Mouse (Mus musculus) liver, embryonic 12.5 days (tissue): ENCODE results near the gene Gtf2h4. TPM values are rescaled to one million over a fixed set of nuclear protein-coding genes. Genes with fewer than 3 reads are reported as not detected.
A peak's percentile ranks its signal among the peaks of the same experiment; 100 is the strongest.

Experiments
- ATAC-seq: fragments of 200-750 bp; cut with Nextera tagmentation; 2 replicates; pipeline ENCODE4 v1.8.0; 2017; ENCODE audit warnings: moderate number of reproducible peaks, mild to moderate bottlenecking, moderate library complexity
- H3K27ac ChIP-seq: fragments of 300-500 bp; sonication (generic); 2 replicates; pipeline ENCODE4 v1.5.1; 2016; ENCODE audit warnings: mild to moderate bottlenecking
- H3K27me3 ChIP-seq: fragments of 300-500 bp; sonication (generic); replicated peaks from 2 replicates; pipeline ENCODE4 v1.6.1; 2016; ENCODE audit warnings: mild to moderate bottlenecking, moderate library complexity
- H3K36me3 ChIP-seq: fragments of 300-500 bp; sonication (generic); 2 replicates; pipeline ENCODE4 v1.6.1; 2016; ENCODE audit warnings: mild to moderate bottlenecking, moderate library complexity
- H3K4me1 ChIP-seq: fragments of 300-500 bp; sonication (generic); 2 replicates; pipeline ENCODE4 v1.6.1; 2016
- H3K4me2 ChIP-seq: fragments of 300-500 bp; sonication (generic); 2 replicates; pipeline ENCODE4 v1.6.1; 2016; ENCODE audit warnings: mild to moderate bottlenecking, moderate library complexity
- H3K4me3 ChIP-seq: fragments of 300-500 bp; sonication (generic); 2 replicates; pipeline ENCODE4 v1.5.1; 2016; ENCODE audit warnings: mild to moderate bottlenecking, moderate library complexity
- H3K9ac ChIP-seq: fragments of 300-500 bp; sonication (generic); 2 replicates; pipeline ENCODE4 v1.6.1; 2016; ENCODE audit warnings: mild to moderate bottlenecking, moderate library complexity
- H3K9me3 ChIP-seq: fragments of 300-500 bp; sonication (generic); replicated peaks from 2 replicates; pipeline ENCODE4 v1.6.1; 2016; ENCODE audit warnings: mild to moderate bottlenecking, moderate library complexity
- WGBS: fragments of 180-500 bp; shearing (Covaris S2); methylation state at CpG from one replicate; pipeline ENCODE4 v1.1.7; 2016; ENCODE audit not compliant: insufficient replicate concordance; 5-methylcytosine and 5-hydroxymethylcytosine counted together
- polyA plus RNA-seq: library from polyadenylated mRNA; unstranded; fragments of >200 nt; fragmentation: Nextera tagmentation; extraction: Ambion mirVana; gene quantifications from 2 replicates; pipeline ENCODE4 v1.2.1, GENCODE M21; 2016

Gtf2h4 gene
- polyA plus RNA-seq, 1 experiment from 2014 or later: 44.0 TPM

DNA sequence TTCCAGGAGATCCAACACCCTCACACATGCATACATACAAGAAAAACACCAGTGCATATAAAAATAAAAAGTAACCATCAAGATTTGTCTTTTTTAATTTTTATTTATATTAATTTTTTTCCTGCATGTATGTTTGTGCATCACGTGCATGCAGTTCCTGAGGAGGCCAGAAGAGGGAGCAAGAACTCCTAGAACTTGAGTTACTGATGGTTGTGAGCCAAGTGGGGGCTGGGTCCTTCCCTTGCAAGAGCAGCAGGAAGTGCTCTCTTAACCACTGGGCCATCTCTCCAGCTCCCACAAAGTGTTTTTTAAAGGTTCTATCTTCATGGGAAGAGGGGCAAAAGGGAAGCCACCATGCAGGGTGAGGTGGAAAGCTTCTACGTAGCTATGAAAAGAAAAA is 21.8 kb upstream of the Gtf2h4 start:
- peaks cover 7% of the 10 kb centered on the region for H3K4me1 ChIP-seq
- H3K4me2 ChIP-seq: no peak overlapping the region
- 68% methylated on average over 2 of the region's 2 CpGs for WGBS
- H3K9me3 ChIP-seq: no peaks in the 10 kb centered on the region
- no peak overlapping the region for H3K27ac ChIP-seq
- no peak overlapping the region for H3K4me3 ChIP-seq
- no peak overlapping the region for H3K9ac ChIP-seq
- H3K27me3 ChIP-seq: peaks cover 62% of the 10 kb centered on the region
- ATAC-seq: no peak
- H3K36me3 ChIP-seq: peaks cover 6% of the 10 kb centered on the region; the same call in 1 of the 2 replicates

DNA sequence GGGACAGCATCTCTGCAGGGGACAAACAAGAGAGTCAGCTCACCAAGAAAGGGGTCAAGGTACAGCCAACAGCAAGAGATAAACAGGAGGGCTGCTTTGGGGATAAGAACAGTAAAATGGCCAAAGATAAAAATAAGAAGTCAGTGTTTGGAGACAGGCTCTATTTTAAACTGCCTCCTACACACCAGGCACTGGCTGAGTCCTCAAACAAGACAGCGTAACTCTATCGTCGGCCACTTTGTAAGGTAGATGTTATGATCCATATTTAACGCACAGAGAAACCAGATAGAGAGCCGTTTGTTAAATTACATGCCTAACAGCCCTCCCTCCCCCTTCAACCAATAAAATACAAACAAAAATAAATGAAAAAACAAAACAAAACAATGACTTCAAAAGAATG is 20.4 kb upstream of the Gtf2h4 start:
- no peak overlapping the region for H3K4me3 ChIP-seq
- WGBS: 76% methylated on average over 5 of the region's 5 CpGs
- no peak for ATAC-seq
- no peak overlapping the region for H3K9ac ChIP-seq
- peaks cover 6% of the 10 kb centered on the region; the same call in 1 of the 2 replicates for H3K36me3 ChIP-seq
- no peak overlapping the region for H3K4me2 ChIP-seq
- H3K27ac ChIP-seq: no peak overlapping the region
- no peaks in the 10 kb centered on the region for H3K4me1 ChIP-seq
- peaks cover 52% of the 10 kb centered on the region for H3K27me3 ChIP-seq
- no peaks in the 10 kb centered on the region for H3K9me3 ChIP-seq

DNA sequence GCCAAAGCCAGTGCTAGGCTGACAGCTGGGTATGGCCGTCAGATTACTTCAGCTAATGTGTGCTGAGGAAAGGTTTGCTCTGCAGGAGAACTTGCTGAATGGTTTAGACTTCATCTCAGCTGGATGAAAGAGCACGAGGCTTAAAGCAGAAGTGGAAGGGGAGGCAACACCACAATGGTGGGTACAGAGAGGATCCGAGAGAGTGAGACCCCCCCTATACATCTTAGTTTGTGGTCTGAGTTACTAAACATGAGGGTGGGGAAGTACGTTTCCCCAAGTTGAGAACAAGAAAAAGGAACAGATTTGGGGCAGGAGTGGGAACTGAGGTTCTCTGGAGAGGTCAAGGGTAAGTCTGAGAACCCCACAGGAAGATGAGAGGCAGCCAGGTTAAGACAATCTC is 18.8 kb upstream of the Gtf2h4 start:
- no peaks in the 10 kb centered on the region for H3K4me1 ChIP-seq
- no peak overlapping the region for H3K9ac ChIP-seq
- no peak for ATAC-seq
- H3K9me3 ChIP-seq: no peaks in the 10 kb centered on the region
- no peak overlapping the region for H3K4me3 ChIP-seq
- H3K27ac ChIP-seq: no peak overlapping the region
- no peak overlapping the region for H3K4me2 ChIP-seq
- peaks cover 8% of the 10 kb centered on the region; the same call in 1 of the 2 replicates for H3K36me3 ChIP-seq
- 41% methylated on average over 4 of the region's 4 CpGs for WGBS
- H3K27me3 ChIP-seq: peaks cover 37% of the 10 kb centered on the region

DNA sequence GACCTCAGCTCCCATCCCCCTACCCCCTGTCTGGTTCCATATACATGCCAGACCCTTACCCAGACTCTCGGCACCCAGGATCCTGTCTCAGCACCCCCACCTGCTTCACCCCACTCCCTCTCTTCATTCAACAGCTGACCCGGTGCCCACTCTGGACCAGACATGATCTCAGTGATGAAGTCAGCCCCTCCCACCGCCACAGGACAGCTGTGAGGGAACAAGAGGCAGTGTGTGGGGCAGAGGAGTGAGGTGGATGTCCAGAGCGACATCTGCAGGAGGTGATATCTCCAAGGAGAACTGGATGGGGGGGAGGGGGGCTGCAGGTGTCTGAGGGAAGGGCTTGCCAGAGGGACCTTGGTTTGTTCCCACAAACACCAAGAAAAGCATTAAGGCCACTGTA is 18.3 kb upstream of the Gtf2h4 start:
- no peak overlapping the region for H3K4me3 ChIP-seq
- no peaks in the 10 kb centered on the region for H3K4me1 ChIP-seq
- no peak for ATAC-seq
- H3K27me3 ChIP-seq: peaks cover 37% of the 10 kb centered on the region
- no peak overlapping the region for H3K27ac ChIP-seq
- H3K9me3 ChIP-seq: no peaks in the 10 kb centered on the region
- 60% methylated on average over 4 of the region's 4 CpGs for WGBS
- peaks cover 8% of the 10 kb centered on the region; the same call in 1 of the 2 replicates for H3K36me3 ChIP-seq
- no peak overlapping the region for H3K9ac ChIP-seq
- H3K4me2 ChIP-seq: no peak overlapping the region

DNA sequence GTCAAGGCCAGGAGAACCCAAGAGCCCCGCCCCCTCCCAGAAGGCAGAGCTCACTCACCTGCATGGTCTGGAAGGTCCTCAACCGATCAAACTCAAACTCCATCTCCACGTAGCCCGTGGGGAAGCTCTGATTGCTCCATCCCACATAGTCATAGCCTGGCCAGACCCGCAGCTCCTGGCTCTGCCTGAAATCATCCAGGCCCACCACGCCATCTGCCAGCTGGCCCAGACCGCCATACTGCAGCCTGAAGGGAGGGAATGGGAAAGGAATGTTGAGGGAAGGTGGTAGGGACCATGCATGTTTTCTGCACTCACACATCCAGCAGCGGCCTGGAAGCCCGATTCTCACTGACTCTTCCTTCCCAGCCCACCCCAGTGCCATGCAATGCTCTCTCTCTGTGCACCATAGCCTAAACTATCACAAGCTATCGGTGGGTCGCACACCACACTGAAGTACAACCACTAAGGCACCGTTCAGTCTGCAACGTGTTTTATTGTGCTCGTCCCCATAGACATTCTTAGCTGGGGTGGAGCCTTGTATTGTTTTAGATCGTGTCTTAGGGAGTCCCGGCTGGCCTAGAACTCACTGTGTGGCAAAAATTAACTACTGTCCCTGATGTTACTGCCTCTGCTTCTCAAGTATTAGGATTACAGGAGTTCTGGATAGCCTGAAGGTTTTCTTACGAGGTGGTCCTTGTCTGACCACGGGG is 16.6 kb upstream of the Gtf2h4 start:
- 74% methylated on average over 18 of the region's 18 CpGs for WGBS
- peaks cover 8% of the 10 kb centered on the region; the same call in 1 of the 2 replicates for H3K36me3 ChIP-seq

DNA sequence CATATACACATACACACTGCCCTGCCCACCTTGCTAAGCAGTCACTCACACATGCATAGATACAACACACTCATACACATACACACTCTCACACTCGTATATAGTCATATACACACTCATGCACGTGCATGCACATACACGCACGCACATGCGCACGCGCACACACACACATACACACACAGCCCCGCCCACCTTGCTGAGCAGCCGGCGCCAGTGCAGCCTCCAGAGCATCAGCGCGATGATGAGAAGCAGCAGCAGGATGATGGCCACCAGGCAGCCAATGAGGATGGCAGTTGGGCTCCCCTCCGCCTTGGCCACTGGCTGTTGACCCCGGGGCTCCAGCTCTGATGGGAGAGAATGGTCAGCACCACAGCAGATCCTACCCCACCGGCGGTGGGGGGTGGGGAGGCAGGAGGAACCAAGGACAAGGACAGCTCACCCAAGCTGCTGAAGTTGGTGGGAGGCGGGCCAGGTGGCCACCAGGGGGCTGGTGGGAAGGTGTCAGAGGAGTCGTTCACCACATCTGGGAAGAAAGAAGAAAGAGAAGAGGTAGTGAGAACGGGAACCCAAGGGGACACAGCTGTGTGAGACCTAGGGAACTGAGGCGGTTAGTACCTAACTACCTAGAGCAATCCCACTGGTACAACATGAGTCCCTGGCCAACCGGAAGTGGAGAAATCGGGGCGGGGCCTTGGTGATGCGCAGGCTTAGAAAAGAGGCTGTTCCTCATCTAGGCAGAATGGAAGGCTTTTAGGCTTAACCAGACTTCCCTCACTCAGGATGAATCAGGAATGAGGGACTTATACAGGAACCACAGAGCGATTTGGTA is 15.0 kb upstream of the Gtf2h4 start:
- Histone ChIP-seq H3K27me3 (peaks cover 48% of the 10 kb centered on the region), H3K27ac (no peak overlapping the region), H3K9me3 (no peaks in the 10 kb centered on the region), H3K4me1 (no peaks in the 10 kb centered on the region), H3K4me2 (no peak overlapping the region), H3K36me3 (peaks cover 8% of the 10 kb centered on the region; the same call in 1 of the 2 replicates), H3K9ac (no peak overlapping the region), H3K4me3 (no peak overlapping the region)
- no peak for ATAC-seq
- 64% methylated on average over 25 of the region's 25 CpGs for WGBS

More for the DNA sequence above, 16.6 kb upstream of the Gtf2h4 start:
- Histone ChIP-seq H3K27ac (no peak overlapping the region), H3K9me3 (no peaks in the 10 kb centered on the region), H3K4me3 (no peak overlapping the region), H3K4me2 (no peak overlapping the region), H3K9ac (no peak overlapping the region), H3K27me3 (peaks cover 43% of the 10 kb centered on the region), H3K4me1 (no peaks in the 10 kb centered on the region)
- ATAC-seq: no peak

DNA sequence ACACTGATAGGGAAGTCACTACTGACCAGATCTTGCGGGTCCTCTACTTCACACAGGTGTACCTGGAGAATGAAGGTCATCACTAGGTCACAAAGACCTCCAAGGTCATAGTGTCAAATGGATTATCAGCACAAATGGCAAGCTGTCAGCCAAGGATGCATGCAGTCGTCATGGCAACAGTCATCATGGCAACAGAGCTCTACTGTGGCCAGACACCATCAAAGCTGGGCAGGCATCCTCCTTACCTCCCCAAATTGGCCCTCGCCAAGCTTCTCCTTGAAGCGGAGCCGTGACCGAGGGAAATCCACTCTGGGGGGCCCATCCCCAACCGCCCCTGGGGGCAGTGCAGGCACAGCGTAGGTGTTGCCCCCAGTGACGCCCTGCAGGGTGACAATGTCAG is 11.5 kb upstream of the Gtf2h4 start:
- Histone ChIP-seq H3K27ac (no peak overlapping the region), H3K36me3 (0 out of 2 replicates have a peak, but pooled peaks cover 2% of the 10 kb centered on the region), H3K4me1 (no peaks in the 10 kb centered on the region), H3K9ac (no peak overlapping the region), H3K27me3 (peaks cover 44% of the 10 kb centered on the region), H3K4me3 (no peak overlapping the region), H3K9me3 (no peaks in the 10 kb centered on the region), H3K4me2 (no peak overlapping the region)
- ATAC-seq: no peak
- 51% methylated on average over 9 of the region's 9 CpGs for WGBS

DNA sequence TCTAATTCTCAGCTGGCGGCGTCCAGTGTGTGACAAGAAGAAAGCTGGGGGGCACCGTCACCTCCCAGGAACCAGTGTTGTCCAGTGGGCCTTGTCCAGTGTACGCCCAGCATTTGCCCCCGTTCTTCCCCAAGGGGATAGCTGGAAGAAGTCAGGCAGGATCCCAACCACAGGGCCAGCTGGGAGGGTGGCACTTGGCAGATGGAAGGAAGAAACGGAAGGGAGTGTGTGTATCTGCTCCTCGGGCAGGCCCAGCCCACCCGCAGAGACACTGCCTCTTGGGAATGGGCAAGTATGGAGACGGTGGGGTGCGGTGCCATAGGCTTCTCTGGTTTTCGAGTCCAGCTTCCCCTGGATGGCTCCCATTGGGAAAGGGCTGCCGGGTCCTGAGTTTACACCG is 8.4 kb upstream of the Gtf2h4 start:
- no peak overlapping the region for H3K27ac ChIP-seq
- H3K27me3 ChIP-seq: peaks cover 38% of the 10 kb centered on the region
- H3K9ac ChIP-seq: no peak overlapping the region
- no peak for ATAC-seq
- no peak overlapping the region for H3K4me2 ChIP-seq
- no peaks in the 10 kb centered on the region for H3K36me3 ChIP-seq
- H3K9me3 ChIP-seq: no peaks in the 10 kb centered on the region
- no peak overlapping the region for H3K4me3 ChIP-seq
- 74% methylated on average over 13 of the region's 13 CpGs for WGBS
- H3K4me1 ChIP-seq: no peaks in the 10 kb centered on the region

DNA sequence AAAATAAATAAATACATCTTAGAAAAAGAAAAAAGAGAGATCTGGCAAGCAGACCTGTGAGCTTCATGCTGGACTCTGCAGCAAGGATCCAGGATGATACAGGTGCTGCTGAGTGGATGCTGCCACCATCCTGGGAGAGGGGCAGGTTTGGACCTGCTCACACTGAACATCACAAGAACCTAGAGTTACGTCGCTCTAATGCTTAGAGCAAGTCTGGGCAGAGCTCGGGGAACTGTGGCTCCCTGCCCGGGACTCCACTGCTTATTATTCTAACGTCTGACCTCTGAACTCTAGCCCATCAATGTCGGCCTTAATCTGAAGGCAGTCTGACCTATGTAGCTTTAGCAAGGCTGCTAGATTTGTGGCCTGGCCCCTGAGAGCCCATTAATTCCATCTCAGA is 7.1 kb upstream of the Gtf2h4 start:
- peaks cover 24% of the 10 kb centered on the region for H3K27me3 ChIP-seq

DNA sequence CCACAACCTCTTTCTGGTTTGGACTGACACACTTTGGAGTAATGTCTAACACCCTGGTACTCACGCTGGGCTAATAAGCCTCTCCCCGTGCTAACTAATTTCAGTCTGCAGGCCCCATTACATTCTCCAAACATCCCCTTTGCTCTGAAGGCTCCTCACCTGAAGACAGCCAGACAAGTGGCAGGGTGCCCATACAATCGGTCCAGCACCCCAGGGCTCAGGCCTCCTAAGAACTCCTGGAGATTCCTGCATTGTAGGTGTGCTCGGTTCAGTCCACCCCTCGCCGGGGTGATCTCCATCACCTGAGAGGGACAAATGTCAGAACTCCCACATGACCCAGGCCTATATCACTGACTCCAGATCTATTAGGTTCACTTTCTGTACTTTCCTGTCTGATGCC is 1.0 kb downstream of the Gtf2h4 start:
- peak overlapping the region; percentile 86; the same call in 1 of the 2 replicates for H3K9ac ChIP-seq
- peaks cover 26% of the 10 kb centered on the region for H3K4me1 ChIP-seq
- peak overlapping the region; percentile 83 for H3K4me2 ChIP-seq
- H3K36me3 ChIP-seq: peaks cover 25% of the 10 kb centered on the region
- no peaks in the 10 kb centered on the region for H3K27me3 ChIP-seq
- no peaks in the 10 kb centered on the region for H3K9me3 ChIP-seq
- H3K27ac ChIP-seq: no peak overlapping the region
- WGBS: 80% methylated on average over 6 of the region's 6 CpGs
- ATAC-seq: no peak
- H3K4me3 ChIP-seq: peak overlapping the region; percentile 83

More for the DNA sequence above, 7.1 kb upstream of the Gtf2h4 start:
- Histone ChIP-seq H3K9me3 (no peaks in the 10 kb centered on the region), H3K27ac (no peak overlapping the region), H3K36me3 (no peaks in the 10 kb centered on the region), H3K4me1 (no peaks in the 10 kb centered on the region), H3K9ac (no peak overlapping the region), H3K4me2 (no peak overlapping the region), H3K4me3 (no peak overlapping the region)
- WGBS: 56% methylated on average over 6 of the region's 6 CpGs
- no peak for ATAC-seq

DNA sequence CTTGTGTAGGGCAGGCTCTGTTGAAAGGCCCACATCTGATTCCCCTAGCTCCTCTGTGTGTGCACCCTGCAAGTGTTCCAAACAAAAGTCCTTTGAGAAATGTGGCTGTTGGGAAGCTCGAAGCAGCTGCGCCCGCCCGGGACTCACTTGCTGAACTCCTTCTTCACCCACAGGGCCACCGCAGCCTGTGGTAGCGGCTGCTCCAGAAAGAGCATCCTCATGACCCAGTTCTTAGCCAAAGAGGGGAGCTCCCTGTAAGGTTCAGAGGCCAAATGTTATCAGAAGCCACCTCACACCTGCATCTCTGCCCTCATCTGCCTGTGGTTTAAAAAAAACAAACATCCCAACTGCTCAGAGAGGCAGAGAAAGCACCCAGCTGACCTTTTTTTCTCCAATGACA is 1.7 kb downstream of the Gtf2h4 start:
- H3K9me3 ChIP-seq: no peaks in the 10 kb centered on the region
- ATAC-seq: no peak
- H3K9ac ChIP-seq: no peak overlapping the region
- 93% methylated on average over 6 of the region's 6 CpGs for WGBS
- H3K4me2 ChIP-seq: no peak overlapping the region
- no peak overlapping the region for H3K27ac ChIP-seq
- no peaks in the 10 kb centered on the region for H3K27me3 ChIP-seq
- H3K4me3 ChIP-seq: no peak overlapping the region
- H3K36me3 ChIP-seq: peaks cover 25% of the 10 kb centered on the region
- peaks cover 28% of the 10 kb centered on the region for H3K4me1 ChIP-seq

DNA sequence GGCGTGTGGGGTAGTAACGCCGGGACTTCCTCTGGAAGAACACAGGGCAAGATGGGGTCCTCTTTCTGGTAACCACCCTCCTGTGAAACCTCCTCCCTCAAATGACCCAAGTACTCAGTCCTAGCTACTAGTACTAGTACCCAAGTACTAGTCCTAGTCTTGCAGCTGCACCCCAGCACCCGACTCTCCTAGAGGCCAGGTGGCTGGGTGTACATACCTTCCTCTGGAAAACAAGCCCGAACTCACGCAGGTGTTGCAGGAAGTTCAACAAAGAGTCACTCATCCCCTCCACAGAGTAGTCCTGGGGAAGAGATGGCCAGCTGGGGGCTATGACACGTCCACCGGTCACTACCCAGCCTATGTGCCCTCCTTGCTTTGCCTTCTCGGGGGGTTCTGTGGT is 3.8 kb downstream of the Gtf2h4 start:
- Histone ChIP-seq H3K4me3 (no peak overlapping the region), H3K27ac (no peak overlapping the region), H3K4me2 (no peak overlapping the region), H3K36me3 (peaks cover 34% of the 10 kb centered on the region), H3K27me3 (no peaks in the 10 kb centered on the region), H3K9ac (no peak overlapping the region), H3K9me3 (no peaks in the 10 kb centered on the region), H3K4me1 (peaks cover 39% of the 10 kb centered on the region)
- WGBS: 87% methylated on average over 9 of the region's 9 CpGs
- no peak for ATAC-seq
